Mouse (Mus musculus): ENCODE results near the gene Edc3.

DNA sequence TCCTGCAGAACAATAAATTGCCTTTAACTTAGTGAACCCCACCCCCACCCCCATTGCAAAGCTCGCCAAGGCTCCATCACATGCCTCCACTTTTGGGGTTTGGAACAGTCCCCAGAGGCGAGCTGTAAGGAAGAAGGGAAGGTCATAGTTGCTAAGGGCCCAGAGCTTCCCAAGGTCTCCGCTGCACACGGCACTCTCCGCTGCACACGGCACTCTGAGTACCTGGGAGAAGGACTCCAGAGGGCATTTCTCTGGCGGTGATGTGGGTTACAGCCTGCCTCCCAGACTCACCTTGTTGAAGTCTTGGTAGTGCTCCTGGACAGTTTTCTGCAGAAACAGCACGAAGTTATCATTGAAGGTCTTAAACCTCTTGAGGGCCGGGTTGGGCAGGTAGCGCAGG lies 26.9 kb upstream of the Edc3 start:
- no peak for TF ChIP-seq CTCF (IDR thresholded peaks at IDR 0.05; ENCODE audit: low read depth, low read length)
- no peak for TF ChIP-seq POLR2A (IDR thresholded peaks at IDR 0.05; ENCODE audit: borderline replicate concordance, low read depth, low read length)
